Mouse (Mus musculus) liver (tissue): ENCODE results near the gene Gm9821.

Source experiments
- DNase-seq: peaks from one replicate; pipeline ENCODE4 v3.0.0-alpha.2; 2020; ENCODE audit warnings: mixed read lengths

The Gm9821 gene

DNA sequence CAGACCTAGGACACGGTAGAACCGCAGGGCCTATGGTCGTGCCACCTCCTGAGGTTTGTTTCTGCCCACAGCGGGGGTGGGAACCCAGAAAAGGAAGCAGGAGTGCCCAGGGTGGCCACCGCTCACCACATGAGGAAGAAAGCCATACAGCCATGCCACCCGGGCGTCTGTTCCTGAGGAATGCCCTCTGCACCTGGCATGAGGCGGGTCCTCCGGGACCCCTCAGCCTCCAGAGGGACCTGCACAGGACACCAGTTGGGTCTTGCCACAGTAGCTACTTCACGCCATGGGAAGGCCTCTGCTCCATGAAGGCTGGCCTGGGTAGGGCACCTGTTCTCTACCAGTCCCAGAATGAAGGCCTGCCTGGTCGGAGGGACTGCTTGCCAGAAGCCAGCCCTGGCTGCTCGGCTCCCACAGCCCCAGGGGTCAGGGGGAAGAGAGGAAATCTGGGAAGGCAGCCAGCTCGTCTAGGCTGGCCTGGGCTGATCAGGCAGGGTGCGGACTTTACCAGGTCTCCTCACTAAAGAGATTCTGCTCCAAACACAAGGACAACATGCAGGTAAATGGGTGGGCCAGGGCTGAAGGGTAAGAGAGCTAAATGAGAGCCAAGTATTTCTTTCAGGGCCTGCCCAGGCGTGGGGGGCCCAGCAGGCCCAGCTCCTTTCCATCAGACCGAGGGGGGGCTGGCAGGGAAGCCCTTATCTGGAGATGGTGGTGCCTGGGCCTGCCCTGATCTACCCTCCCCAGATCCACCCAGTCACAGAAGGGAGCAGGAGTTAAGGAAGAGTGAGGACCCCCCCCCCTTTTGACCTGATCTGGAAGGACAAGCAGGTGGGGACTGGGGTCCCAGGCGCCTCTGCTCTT, 4.1 kb downstream of the Gm9821 start:
- peak; percentile 84 for DNase-seq

DNA sequence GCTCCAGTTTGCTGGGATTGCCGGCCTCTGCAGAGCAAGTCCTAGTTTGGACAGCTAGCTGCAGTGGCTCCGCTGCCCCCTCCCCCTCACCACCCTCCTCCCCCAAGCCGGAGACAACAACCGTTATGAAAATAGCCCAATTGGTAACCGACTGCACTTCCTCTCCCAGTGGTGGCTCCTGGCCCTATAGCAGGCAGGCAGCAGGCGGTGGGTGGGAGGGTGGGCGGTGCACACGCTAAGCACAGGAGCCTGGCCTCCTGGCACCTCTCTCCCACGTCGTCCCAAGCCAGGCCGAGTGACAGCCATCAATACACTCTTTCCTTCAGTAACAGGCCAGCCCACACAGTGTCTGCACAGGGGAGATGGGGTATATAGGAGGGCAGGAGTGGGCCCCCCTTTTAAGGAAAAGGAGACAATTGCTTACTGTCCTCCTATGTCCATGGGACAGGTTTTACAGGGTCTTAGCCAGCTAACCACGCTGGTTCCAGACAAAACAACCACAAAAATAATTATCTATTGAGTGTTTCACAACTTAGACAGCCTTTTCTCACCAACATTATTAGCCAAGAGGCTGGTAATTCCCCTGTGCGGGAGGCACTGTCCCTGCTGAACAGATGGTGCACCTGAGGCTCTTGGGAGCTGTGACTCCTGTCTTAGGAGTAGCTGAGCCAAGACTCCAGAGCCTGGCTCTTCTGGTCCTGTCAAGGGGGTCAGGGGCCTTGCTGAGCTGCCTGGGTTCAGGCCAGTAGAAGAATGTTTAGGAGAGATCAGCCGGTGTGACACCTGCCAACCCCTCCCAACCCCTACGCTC, 5.0 kb downstream of the Gm9821 start:
- DNase-seq = peak; percentile 81

DNA sequence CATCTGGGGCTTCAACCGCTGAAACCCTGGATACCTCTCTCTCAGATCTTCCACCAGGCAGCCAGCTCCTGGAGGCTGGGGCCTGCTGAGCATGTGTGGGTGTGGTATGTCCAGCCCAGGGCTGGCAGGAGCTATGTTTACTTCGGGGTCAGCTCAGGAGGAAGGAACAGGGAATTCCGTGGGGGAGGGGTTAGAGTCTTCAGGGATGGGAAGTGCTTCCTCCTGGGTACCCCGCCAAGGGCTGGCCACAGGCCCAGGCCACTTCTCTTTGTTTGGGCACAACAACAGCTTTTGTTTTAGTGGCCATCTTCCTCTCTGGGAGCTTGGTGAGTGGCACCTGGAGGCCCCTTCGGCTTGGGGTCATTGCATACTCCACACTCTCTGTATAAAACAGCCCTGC, 8.3 kb downstream of the Gm9821 start:
- DNase-seq = peak; percentile 38

DNA sequence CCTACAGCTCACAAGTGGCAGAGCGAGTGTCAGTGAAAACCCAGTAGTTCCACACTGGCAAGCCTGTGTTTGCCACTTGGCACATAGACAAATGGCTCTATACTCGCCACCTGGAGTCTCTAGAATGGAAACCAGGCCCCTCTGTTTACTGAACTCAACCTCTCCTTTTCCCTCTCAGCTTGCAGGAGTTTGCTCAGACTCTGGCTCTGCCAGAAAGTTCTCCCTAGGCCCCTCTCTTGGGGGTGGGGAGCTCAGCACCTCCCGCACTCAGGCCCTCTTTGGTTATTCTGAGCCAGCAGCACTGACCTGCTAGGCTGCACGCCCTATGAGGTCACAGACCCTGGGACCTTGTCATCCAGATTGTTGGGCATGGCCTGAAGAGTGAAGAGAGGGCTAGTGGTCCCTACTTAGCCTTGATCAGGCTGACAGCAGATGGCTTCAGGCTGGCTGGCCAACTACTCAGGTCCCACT, 9.7 kb downstream of the Gm9821 start:
- DNase-seq = no peak

DNA sequence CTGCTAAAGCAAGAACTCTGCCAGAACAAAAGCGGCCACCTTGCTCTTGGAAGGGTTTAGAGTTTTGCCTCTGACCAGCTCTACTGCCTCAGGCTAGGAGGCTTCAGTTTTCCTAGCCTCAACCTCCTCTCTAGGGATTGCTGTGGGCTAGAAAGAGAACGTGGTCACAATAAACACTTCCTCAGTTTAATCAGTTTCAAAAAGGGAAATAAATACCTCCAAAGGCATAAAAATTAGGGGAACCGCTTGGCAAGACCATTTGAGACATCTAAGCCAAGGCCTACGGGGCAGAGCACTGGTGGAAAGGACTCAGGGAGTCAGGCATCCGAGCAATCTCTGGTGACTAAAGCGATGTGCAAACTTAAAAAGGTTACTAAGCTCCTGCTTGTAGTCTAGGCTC, 10.4 kb downstream of the Gm9821 start:
- DNase-seq = no peak

DNA sequence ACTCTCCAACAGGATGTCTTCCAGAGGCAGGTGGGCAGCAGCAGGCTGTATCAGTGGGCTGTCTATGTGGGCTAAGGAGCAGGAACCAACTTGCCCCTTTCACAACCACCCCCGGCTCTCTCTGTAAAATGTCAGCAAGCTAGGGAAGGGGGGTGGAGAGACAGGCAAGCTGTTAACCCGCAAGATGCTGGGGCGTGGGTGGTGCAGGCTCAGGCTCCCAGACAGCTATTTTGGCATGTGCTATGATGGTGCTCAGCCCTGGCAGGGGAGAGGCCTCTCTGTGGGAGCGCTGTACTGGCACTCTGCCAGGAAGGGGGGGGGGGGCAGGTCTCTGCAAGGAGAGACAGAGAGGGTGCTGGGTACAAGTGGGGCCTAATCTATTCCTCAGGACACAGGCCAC, 11.6 kb downstream of the Gm9821 start:
- peak; percentile 72 for DNase-seq

DNA sequence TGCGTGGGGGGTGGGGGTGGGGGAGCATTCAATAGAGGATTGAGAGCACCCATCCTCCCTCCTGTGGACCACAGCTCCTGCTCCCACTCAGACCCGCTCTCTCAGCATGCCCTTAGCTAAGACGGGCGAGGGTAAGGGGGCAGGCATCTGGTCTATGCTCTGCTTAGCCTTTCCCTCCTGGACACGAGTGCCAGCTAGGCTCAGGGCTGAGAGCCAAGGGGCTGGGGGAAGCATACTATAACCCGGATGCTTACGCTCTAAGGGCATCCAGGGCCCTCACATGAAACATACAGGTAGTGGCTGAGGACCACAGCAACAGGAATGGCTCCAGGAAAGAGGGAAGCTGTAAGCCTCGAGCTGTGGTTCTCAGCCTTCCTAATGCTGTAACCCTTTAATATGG, 12.5 kb downstream of the Gm9821 start:
- no peak for DNase-seq

DNA sequence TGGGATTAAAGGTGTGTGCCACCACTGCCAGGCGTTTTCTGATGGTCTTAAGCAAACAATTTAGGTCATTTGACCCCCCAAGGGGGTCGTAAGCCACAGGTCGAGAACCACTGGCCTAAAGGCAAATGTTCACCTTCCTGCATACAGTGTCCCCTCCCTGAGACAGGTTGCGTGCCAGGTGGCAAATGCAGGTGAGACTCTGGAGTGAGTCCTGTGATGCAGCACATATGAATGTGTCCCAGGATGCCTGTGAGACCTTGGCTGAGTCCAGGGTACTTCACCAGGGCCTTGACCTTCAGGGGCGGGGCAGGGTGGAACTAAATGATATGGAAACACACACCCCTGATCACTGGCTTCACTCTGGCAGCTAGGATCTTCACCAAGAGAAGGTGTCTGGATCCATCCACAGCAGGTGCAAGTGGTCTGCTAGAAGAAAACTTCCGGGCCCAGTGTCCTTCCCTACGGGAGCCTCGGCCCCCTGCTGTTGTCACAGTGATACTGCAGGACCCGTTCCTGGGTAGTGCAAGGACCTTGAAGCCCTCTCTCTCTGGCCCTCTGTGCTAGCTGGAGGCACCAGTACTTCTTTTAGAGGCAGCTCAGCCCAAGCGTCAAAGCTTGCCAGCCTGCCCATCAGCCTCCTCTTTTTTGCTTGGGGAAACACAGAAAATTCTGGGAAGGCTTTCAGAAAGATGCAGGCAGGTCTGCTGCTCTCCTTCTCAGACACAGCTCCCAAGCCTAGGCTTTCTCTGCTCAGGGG, 13.4 kb downstream of the Gm9821 start:
- peak; percentile 72 for DNase-seq

DNA sequence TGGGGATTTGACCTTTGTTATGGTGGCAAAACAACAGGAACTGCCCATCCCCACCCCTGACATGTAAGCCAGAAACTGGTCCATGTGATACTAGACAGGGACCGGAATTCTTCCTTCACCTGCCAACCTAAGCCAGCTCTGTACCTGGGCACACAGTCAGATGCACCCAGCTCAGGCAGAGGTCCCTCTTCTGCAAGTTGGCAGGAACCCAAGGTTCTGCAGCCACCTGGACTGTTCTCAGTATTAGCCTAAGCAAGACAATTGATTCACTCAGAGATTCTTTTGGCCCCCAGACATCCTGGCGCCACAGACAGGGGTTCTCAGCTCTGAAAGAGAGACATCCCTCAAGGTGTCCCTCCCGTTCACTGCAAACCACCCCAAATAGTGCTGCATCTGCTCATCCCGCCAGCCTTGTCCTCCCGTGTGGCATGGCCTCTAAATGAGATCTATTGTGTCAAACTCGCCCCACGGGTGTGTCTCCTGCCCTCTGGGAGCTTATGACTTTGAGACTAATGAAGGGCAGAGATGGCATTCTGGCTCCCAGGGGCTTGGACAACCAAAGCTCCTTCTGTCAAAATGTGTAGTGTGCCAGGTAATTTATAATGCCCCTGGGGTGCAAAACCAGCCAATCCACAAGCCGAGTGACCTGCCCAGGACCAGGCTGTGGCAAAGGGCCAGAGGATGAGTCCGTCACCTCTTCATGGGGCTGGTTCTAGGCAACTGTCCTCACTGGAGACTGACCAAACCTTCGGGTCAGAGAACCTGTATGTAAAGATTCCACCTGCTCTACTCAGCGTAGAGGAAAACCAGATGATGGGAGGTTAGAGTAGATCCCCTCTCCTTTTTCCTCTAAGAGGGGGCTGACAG, 14.3 kb downstream of the Gm9821 start:
- no peak for DNase-seq

DNA sequence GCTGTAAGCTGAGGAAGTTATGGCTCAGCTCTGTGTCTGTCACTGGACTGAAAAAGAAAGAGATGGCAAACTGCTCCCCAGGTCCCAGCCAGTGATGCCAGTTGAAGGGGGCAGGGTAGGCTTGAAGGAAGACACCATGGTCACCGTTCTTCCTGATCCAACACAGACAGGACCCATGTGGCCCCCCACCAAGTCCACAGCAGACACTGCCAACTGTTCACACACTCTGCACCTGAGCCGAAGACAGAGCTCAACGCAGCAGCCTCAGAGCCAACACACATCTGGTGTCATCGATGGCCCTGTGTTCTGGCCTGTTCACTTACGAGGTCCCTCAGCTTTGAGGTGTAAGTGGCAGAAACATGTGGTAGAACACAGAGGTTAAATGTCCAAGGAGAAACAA, 15.0 kb downstream of the Gm9821 start:
- DNase-seq = no peak

DNA sequence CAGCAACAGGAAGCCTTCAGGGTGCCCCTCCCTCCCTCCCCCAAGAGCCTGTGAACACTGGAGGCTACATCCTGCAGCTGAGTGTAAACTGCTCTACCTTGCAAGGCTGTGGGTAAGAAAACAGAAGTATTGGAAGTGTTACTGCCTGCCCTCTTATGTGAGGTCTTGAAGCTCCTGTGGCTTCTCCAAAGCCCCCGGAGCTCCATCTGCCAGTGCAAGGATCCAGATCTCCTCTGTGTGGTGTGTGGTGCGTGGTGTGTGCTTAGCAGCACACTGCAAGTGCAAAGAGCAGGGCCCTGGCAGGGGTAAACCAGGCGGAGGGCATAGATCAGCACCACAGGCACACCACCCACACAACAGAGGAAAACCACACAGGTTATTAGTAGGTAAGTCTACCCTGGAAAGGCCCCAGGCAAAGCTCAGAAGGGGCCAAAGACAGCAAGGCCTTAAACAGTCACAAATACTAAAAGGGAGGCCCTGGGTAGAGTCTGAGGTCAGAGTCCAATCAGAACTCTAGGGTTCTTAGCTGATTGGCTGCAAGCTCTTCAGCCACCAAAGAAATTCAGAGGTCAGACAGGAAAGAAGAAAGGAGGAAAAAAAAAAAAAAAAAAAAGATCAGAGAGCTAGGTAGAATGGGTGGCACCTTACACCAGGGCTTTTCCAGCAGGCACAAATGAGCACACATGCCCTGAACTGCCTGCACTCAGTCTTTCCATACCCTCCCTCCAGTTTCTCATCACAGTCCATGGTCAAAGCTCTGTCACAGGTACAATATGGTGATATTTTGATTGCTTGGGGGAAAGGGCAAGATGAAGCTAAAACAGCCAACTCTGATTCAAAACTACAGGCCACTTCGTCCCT, 16.6 kb downstream of the Gm9821 start:
- DNase-seq = no peak

DNA sequence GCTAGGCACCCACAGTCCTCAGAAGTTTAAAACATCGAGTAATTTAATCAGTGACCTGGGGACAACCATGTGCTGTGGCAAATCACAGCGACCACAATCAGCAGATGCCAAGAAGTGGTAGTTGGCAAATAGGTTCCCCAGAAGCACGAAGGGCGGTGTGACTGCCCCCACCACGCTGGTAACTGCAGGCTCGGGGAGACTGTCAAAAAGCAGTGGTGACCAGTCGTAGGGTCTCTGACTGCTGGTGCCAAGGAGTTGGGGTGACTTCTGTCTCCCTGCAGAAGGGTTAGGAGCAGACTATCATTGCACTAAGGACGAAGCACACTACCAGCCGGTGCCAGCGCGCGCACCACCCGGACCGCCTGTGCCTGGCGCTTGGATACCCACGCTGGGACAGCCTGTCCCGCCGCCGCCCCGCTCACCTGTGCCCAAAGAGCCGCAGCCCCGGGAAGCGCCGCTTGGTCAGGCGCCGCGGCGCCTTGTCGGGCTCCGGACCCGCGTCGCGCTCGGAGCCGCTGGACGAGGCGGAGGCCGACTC, 17.4 kb downstream of the Gm9821 start:
- DNase-seq = peak; percentile 49

DNA sequence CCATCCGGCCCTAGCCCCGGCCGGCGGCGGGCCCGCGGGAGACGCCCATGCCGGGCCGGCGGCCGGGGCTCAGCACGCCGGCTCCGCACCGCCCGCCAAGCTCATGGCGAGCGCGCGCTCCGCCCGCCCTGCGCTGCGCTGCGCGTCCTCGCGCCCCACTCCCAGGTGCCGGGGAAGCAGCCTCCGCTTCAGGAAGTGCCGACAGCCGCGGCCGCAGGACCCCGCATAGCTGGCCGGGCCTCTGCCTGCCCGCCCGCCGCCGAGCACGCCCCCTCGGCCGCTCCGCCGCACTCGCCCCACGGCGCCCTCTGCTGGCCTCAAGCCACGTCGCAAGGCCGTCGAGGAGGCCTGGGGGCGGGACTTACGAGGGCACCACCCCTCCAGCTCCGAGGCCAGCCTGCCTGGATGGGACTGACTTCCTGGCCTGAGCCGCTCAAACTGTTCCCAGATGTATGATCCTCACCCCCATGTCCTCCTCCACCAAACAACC, 18.0 kb downstream of the Gm9821 start:
- peak; percentile 94 for DNase-seq

DNA sequence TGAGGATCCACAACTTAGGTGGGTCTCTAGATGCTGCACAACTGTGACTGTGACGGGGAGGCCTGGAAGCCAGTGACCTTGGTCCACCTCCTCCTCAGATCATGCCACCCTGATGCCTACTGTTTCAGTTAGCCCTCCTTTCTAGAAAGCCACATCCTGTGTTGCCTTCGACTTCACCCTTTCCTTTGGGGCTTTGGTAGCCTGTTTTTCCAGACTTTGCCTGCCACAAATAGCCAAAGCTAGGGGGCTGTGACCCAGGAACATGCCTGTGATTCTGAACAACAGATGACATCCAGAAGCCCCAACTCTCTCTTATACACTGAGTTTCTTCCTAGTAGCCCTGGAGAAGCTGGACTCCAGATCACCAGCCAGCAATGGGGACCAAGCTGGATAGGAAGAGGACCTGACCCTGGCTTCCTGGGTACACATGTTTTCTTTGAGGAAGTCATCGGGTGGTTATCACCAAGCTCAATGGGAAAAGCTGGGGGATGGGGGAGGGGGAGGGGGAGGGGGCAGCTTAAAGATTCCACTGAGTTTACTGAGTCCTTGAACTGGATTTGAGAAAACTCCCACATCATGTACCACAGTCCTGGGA, 19.2 kb downstream of the Gm9821 start:
- DNase-seq = no peak

DNA sequence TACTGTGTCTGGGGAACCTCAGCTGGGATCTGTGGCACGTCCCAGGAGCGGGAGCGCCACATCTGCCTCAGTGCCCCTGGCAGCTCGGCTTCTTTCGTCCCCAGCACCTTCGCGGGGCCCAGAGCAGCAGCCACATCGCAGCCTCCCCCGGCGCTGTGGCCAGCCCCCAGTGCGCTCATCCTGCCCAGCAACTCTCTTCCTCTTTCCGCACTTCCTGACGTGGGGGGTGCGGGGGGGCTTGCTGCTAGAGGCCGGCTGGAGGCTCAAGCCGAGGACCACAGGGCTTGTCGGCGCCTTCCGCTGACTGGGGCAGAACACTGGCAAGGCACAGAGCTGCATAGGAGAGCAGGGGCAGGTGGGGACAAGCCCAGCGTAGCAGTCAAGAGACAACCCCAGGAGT, 19.9 kb downstream of the Gm9821 start:
- peak; percentile 70 for DNase-seq

DNA sequence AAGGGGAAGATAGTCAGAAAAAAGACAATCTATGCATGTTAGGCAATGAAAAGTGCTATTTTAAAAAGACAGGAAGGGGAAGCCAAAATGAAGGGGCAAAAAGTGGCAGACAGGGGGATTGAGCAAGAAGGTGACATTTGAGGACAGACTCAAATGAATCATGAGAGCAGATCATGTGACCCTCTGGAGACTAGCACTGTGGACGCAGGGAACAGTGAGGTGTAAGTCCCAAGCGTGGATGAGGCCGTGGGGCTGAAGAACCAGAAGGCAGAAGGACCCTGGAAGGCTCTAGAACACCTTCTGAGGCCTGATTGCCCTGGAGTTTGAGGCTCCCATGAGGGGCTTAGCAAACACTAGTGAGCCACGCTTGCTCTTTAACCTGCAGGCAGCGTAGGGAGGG, 20.9 kb downstream of the Gm9821 start:
- no peak for DNase-seq

DNA sequence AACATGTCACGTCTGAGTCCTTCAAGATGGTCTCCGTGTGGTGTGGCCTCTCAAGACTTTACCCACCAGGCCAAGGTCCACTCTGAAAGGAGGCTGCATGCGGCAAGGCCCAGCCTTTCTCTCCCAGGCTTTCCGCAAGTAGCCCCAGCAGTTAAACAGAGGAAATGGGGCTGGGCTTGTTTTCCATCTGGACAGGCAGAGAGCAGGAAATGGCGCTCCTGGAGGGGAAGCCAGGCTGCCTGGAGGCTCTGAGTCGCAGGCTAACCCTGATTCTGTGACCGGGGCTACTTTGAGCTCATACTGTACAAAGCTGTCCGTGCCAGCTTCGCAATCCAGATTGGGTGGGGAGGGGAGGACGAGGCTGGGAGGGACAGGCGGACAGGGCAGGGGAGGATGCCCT, 22.5 kb downstream of the Gm9821 start:
- no peak for DNase-seq

DNA sequence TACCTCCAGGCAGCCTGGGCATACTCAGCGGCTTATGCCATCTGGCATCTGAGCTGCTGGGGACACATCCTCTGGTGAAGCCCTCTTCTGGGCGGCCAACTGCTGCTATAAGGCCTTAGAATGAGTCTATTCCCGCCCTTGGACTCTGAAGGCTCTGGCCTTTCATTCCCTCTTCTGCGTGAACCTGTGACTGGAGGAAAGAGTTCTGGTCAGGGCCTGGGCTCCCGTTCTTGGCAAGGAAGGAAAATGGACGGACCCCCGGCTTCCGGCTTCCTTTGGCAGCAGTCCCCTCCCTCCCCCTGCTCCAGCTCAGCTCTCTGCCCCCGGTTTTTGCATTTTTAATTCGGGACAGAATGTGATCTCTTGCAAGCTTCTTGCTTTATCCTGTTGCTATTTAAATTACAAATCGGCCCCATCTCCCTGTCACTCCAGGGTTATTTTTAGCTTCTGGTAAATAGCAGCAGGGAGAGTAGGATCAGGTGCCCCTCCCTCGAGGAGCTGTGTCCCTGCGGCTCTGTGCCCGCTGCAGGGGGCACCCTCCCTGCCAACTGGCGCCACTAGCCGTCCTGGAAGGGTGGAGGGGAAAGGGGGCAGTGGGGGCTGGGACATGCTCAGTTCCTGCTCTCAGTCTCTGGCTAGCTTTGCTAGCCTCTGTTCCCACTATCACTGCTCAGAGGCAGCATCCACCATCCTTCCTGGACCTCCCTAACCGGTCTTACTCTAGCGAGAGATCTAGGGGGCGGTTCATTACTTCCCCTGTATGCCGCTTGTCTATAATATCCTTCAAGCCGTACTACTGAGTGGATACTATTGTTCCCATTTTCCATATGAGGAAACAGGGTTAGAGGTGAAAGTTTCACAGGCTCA, 26.0 kb downstream of the Gm9821 start:
- no peak for DNase-seq

DNA sequence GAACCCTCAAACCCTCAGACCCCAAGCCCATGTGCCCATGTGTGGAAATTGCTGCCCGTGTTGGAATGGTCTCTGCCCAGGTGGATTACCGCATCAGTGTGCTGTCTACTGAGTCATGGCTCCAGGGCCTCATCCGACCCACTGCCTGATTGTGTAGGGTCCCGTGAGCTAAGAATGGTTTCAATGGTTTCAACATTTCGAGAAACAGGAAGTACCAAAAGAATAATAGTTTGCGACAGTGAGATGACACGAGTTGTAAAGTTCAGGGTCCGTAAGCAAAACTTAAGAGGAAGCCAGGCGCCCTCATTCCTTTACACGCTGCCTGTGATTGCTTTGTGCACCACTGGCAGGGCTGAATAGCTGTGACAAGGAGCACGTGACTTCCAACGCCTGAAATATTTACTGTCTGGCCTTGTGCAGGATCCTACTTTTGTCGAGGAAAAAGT, 26.6 kb downstream of the Gm9821 start:
- no peak for DNase-seq
